Mouse (Mus musculus): ENCODE data around the gene Wwc2. TPM values are rescaled to one million over a fixed set of nuclear protein-coding genes. Genes with fewer than 3 reads are reported as not detected.

The Wwc2 gene
- polyA plus RNA-seq, 1 experiment from 2014 or later, result 10.1 TPM

DNA sequence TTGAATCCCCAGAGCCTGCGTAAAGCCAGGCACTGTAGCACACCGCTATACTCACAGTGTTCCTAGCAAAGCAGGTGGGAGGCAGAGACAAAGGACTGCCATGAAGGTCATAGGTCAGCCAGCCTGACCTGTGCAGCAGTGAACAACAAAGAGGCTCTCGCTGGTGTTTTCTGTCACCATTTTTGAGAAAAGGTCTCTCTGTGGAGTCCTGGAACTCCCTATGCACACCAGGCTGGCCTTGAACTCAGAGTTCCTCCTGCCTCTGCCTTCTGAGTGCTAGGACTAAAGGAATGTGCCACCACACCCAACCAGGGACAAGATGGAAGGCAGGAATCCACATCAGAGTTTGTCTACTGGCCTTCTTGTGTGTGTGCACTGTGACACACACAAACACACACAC lies 5.4 kb upstream of the Wwc2 start:
- Histone ChIP-seq H3K4me1 (ENCODE audit: control insufficient read depth, insufficient read depth, low read length) (no peaks in the 10 kb centered on the region; the same call in 1 of the 2 replicates), H3K9me3 (ENCODE audit: control insufficient read depth, low read length) (no peaks in the 10 kb centered on the region), H3K4me3 (ENCODE audit: low read depth, low read length) (no peak overlapping the region), H3K27ac (ENCODE audit: low read depth, low read length) (no peak overlapping the region), H3K4me2 (ENCODE audit: low read depth) (no peak overlapping the region), H3K36me3 (ENCODE audit: control insufficient read depth, insufficient read depth, low read length) (no peaks in the 10 kb centered on the region), H3K27me3 (ENCODE audit: control insufficient read depth, insufficient read depth, low read length) (no peaks in the 10 kb centered on the region), H3K9ac (ENCODE audit: low read length) (no peak overlapping the region)
- WGBS, result 93% methylated on average over 3 of the region's 3 CpGs
- DNase-seq (ENCODE audit: low spot score) (no peak), ATAC-seq (ENCODE audit: insufficient read depth, low FRiP score, low TSS enrichment) (no peak)

DNA sequence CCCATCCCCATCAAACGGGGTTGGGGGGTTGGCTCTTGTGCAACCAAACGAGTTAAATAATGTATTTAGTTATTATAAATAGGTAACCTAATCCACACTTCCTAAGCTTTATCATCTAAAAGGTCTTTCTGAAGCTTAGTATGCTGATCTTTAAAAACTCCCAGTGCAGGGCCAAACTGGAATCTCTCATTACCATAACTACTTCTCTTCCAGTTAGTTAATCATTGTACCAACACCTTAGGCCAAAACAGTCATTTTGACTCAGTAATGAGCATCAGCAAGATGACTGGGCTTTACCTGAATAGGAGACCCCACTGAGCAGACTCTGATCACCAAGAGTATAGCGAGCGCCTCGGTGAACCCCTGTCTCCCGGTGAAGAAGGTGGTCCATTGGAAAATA lies 4.7 kb upstream of the Wwc2 start:
- Histone ChIP-seq H3K4me3 (ENCODE audit: low read depth, low read length) (no peak overlapping the region), H3K4me2 (ENCODE audit: low read depth) (no peak overlapping the region), H3K36me3 (ENCODE audit: control insufficient read depth, insufficient read depth, low read length) (no peaks in the 10 kb centered on the region), H3K9ac (ENCODE audit: low read length) (no peak overlapping the region), H3K27me3 (ENCODE audit: control insufficient read depth, insufficient read depth, low read length) (no peaks in the 10 kb centered on the region), H3K27ac (ENCODE audit: low read depth, low read length) (no peak overlapping the region), H3K9me3 (ENCODE audit: control insufficient read depth, low read length) (no peaks in the 10 kb centered on the region), H3K4me1 (ENCODE audit: control insufficient read depth, insufficient read depth, low read length) (no peaks in the 10 kb centered on the region; the same call in 1 of the 2 replicates)
- no peak for DNase-seq (ENCODE audit: low spot score)
- 93% methylated on average over 6 of the region's 6 CpGs for WGBS
- no peak for ATAC-seq (ENCODE audit: insufficient read depth, low FRiP score, low TSS enrichment)

DNA sequence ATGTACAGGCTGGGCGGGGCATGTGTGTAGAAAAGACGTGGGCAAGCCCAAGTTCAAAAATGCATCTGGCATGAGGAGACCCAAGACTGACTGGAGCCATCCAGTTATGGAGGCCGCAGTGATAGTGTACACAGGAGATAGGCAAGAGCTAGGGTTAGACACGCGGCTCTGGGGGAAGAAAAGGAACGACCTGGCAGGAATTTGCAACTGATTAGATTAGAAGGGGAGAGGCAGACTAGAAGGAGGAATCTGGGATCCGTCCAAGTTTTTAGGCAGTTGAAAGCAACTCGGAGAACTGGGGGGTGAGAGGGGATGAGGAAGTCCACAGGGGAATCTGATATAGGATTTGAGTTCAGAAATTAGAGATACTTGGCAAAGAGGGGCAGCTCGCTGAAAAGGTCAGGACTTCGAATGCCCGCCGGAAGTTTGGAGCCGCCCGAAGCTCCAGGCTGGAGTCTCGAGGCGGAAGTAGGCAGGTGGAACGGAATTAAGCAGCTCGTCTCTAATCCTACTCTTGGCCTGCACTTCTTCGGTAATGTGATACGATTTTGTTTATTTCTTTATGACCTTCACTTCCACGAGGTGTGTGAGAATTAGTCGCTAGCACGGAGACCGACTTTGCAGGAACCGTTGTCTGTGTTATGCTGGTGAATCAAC lies 4.0 kb upstream of the Wwc2 start:
- no peaks in the 10 kb centered on the region for H3K9me3 ChIP-seq (ENCODE audit: control insufficient read depth, low read length)
- no peaks in the 10 kb centered on the region for H3K27me3 ChIP-seq (ENCODE audit: control insufficient read depth, insufficient read depth, low read length)
- no peaks in the 10 kb centered on the region for H3K36me3 ChIP-seq (ENCODE audit: control insufficient read depth, insufficient read depth, low read length)
- H3K9ac ChIP-seq (ENCODE audit: low read length), result no peak overlapping the region
- peaks cover under 1% of the 10 kb centered on the region; the same call in 1 of the 2 replicates for H3K4me1 ChIP-seq (ENCODE audit: control insufficient read depth, insufficient read depth, low read length)
- no peak overlapping the region for H3K4me3 ChIP-seq (ENCODE audit: low read depth, low read length)
- DNase-seq (ENCODE audit: low spot score) (no peak), ATAC-seq (ENCODE audit: insufficient read depth, low FRiP score, low TSS enrichment) (no peak)
- no peak overlapping the region for H3K27ac ChIP-seq (ENCODE audit: low read depth, low read length)
- 77% methylated on average over 25 of the region's 25 CpGs for WGBS
- no peak overlapping the region for H3K4me2 ChIP-seq (ENCODE audit: low read depth)

DNA sequence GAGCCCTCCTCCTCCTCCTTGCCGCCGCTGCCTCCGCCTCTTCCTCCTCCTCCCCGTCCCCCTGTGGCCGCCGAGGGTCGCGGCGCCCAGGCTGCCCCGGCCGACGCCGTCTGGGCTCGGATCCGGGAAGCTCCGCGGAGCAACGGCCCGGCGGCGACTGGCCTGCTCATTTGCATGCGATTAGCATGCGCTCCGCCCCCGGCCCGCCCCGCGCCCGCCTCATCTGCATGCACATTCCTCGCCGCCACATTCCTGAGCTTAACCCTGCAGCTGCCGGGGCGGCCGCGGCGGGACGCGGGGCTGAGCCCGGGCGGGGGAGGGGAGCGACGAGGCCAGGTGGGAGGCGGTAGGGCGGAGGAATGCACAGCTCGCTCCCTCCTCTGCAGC lies 345 bp downstream of the Wwc2 start:
- peak overlapping the region; percentile 92 for H3K9ac ChIP-seq (ENCODE audit: low read length)
- H3K9me3 ChIP-seq (ENCODE audit: control insufficient read depth, low read length), result no peaks in the 10 kb centered on the region
- H3K36me3 ChIP-seq (ENCODE audit: control insufficient read depth, insufficient read depth, low read length), result no peaks in the 10 kb centered on the region
- H3K4me2 ChIP-seq (ENCODE audit: low read depth), result peak overlapping the region; percentile 88
- ATAC-seq (ENCODE audit: insufficient read depth, low FRiP score, low TSS enrichment) (peak; percentile 96), DNase-seq (ENCODE audit: low spot score) (peak; percentile 97)
- H3K4me3 ChIP-seq (ENCODE audit: low read depth, low read length), result peak overlapping the region; percentile 83
- H3K27ac ChIP-seq (ENCODE audit: low read depth, low read length), result peak overlapping the region; percentile 84
- H3K27me3 ChIP-seq (ENCODE audit: control insufficient read depth, insufficient read depth, low read length), result no peaks in the 10 kb centered on the region
- 1% methylated on average over 30 of the region's 45 CpGs for WGBS
- H3K4me1 ChIP-seq (ENCODE audit: control insufficient read depth, insufficient read depth, low read length), result peaks cover 16% of the 10 kb centered on the region

DNA sequence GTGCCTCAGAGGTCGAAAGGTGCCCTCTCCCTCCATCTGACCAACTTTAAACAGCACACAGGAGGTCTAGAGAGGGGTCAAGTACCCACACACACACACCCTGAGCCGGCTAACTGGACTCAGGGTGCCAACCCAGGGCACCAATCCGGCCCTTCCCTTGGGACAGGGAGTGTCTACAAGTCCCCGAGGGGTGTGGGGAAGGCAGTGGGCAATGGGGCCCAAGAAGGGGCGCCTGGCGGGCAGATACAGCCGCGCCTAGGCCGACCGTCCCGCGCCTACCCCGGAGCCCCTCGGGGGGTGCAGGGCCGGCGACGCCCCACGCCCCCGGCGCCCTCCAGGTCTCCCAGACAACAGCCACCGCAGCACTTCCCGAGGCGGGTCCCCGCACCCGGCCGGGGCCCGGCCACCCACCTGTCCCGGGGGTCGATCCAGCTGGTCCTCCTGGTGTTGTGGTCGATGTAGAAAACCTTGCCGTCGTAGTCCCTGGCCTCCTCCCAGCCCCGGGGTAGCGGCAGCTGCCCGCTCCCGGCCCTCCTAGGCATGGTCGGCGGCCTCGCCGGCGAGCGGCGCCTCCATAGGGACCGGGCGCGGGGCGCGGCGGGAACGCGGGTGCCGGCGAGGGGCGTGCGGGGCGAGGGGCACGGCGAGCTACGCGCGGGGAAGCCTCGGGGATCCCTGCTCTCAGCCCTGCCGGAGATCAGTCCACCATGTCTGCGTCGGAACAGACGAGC lies 904 bp downstream of the Wwc2 start:
- peak; percentile 56 for DNase-seq (ENCODE audit: low spot score)

DNA sequence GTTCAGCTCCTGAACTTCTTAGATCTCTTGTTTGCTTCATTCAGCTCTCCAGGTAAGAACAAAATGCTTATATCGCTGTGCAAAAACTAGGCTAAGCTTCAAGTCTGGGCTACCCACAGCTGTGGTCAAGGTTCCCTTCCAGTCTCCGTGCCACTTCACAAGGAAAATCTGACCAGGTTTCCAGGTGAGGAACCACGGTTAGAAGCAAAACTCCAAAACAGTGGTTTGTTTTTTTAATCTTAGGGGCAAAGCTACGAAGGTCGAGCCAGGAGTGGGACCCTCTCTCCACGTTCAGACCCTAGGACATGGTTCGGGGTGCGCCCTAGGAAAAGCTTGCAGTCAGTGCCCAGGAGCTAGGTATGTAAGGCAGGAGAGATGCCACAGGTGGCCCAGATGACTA lies 1.5 kb downstream of the Wwc2 start:
- no peak for DNase-seq (ENCODE audit: low spot score)

More for the DNA sequence above, 904 bp downstream of the Wwc2 start:
- no peaks in the 10 kb centered on the region for H3K27me3 ChIP-seq (ENCODE audit: control insufficient read depth, insufficient read depth, low read length)
- no peaks in the 10 kb centered on the region for H3K36me3 ChIP-seq (ENCODE audit: control insufficient read depth, insufficient read depth, low read length)
- H3K9me3 ChIP-seq (ENCODE audit: control insufficient read depth, low read length), result no peaks in the 10 kb centered on the region
- H3K4me3 ChIP-seq (ENCODE audit: low read depth, low read length), result peak overlapping the region; percentile 83
- peak overlapping the region; percentile 92 for H3K9ac ChIP-seq (ENCODE audit: low read length)
- peaks cover 19% of the 10 kb centered on the region for H3K4me1 ChIP-seq (ENCODE audit: control insufficient read depth, insufficient read depth, low read length)
- peak overlapping the region; percentile 88 for H3K4me2 ChIP-seq (ENCODE audit: low read depth)
- peak; percentile 66 for ATAC-seq (ENCODE audit: insufficient read depth, low FRiP score, low TSS enrichment)
- peak overlapping the region; percentile 84 for H3K27ac ChIP-seq (ENCODE audit: low read depth, low read length)
- WGBS, result 1% methylated on average over 47 of the region's 66 CpGs

DNA sequence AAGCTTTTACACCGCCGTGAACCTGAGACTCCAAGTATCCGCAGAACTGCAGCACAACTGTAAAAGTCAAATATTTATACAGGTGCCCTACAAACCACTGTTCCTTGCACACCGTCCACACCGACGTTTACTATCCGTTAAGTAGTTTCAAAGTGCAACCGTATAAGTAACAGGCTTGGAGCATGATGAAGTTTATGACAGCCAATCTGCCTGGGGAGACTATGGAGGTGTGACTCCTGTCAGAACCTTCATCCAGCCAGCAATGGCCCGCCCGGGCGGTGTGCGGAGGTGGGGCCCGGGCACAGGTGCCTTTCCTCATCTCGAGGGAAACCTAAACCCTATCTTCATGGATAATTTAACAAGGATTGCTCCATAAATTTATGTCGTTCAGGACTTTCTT lies 2.6 kb downstream of the Wwc2 start:
- 66% methylated on average over 15 of the region's 15 CpGs for WGBS
- H3K4me1 ChIP-seq (ENCODE audit: control insufficient read depth, insufficient read depth, low read length), result peaks cover 19% of the 10 kb centered on the region
- no peak for DNase-seq (ENCODE audit: low spot score)
- H3K4me2 ChIP-seq (ENCODE audit: low read depth), result no peak overlapping the region
- H3K27me3 ChIP-seq (ENCODE audit: control insufficient read depth, insufficient read depth, low read length), result no peaks in the 10 kb centered on the region
- ATAC-seq (ENCODE audit: insufficient read depth, low FRiP score, low TSS enrichment), result no peak
- no peak overlapping the region for H3K9ac ChIP-seq (ENCODE audit: low read length)
- H3K27ac ChIP-seq (ENCODE audit: low read depth, low read length), result no peak overlapping the region
- H3K9me3 ChIP-seq (ENCODE audit: control insufficient read depth, low read length), result no peaks in the 10 kb centered on the region
- H3K36me3 ChIP-seq (ENCODE audit: control insufficient read depth, insufficient read depth, low read length), result no peaks in the 10 kb centered on the region
- H3K4me3 ChIP-seq (ENCODE audit: low read depth, low read length), result no peak overlapping the region

More for the DNA sequence above, 1.5 kb downstream of the Wwc2 start:
- peak overlapping the region; percentile 88 for H3K4me2 ChIP-seq (ENCODE audit: low read depth)
- H3K27me3 ChIP-seq (ENCODE audit: control insufficient read depth, insufficient read depth, low read length), result no peaks in the 10 kb centered on the region
- no peak overlapping the region for H3K27ac ChIP-seq (ENCODE audit: low read depth, low read length)
- no peaks in the 10 kb centered on the region for H3K9me3 ChIP-seq (ENCODE audit: control insufficient read depth, low read length)
- peak overlapping the region; percentile 92 for H3K9ac ChIP-seq (ENCODE audit: low read length)
- WGBS, result 17% methylated on average over 8 of the region's 8 CpGs
- no peaks in the 10 kb centered on the region for H3K36me3 ChIP-seq (ENCODE audit: control insufficient read depth, insufficient read depth, low read length)
- no peak for ATAC-seq (ENCODE audit: insufficient read depth, low FRiP score, low TSS enrichment)
- peak overlapping the region; percentile 83 for H3K4me3 ChIP-seq (ENCODE audit: low read depth, low read length)
- peaks cover 19% of the 10 kb centered on the region for H3K4me1 ChIP-seq (ENCODE audit: control insufficient read depth, insufficient read depth, low read length)

DNA sequence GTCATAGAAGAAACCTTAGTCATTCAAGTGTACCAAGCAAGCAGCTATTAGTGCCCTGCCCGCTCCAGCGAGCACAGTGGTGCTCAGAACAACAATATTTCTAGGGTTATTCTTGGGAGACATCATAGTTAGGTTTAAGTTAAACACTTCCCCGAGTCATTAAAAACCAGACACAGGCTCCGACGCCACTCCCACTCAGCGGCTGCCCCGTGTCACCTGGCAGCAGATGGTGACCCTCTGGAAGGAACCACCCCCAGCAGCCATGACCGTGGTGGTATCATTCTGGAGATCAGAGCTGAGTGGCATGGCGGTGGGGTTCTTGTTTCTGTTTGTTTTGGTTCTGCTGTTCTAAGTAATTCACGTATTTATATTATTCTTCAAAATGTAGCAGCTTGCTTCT lies 5.1 kb downstream of the Wwc2 start:
- 48% methylated on average over 10 of the region's 10 CpGs for WGBS
- Histone ChIP-seq H3K36me3 (ENCODE audit: control insufficient read depth, insufficient read depth, low read length) (no peaks in the 10 kb centered on the region), H3K4me2 (ENCODE audit: low read depth) (no peak overlapping the region), H3K4me3 (ENCODE audit: low read depth, low read length) (no peak overlapping the region), H3K4me1 (ENCODE audit: control insufficient read depth, insufficient read depth, low read length) (peaks cover 19% of the 10 kb centered on the region), H3K27me3 (ENCODE audit: control insufficient read depth, insufficient read depth, low read length) (no peaks in the 10 kb centered on the region), H3K9ac (ENCODE audit: low read length) (no peak overlapping the region), H3K9me3 (ENCODE audit: control insufficient read depth, low read length) (no peaks in the 10 kb centered on the region), H3K27ac (ENCODE audit: low read depth, low read length) (no peak overlapping the region)
- DNase-seq (ENCODE audit: low spot score) (no peak), ATAC-seq (ENCODE audit: insufficient read depth, low FRiP score, low TSS enrichment) (no peak)

DNA sequence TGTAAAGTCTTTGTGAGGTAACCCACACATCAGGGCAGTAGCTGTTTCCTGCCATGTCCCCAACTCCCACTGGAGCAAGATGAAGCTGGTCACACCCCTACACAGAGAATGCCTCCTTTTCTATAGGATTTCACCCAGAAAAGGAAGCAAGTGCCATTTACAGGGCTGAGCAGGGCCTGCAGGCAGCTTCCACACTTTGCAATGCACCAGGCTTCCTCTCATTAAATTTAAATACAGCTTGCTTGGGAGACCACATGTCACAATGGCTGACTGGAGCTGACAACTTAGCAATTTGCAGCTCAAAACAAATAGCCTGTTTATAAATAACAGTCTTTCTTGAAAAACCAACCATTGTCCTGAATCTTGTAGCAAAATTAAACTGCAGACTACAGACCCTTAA lies 5.5 kb downstream of the Wwc2 start:
- H3K9ac ChIP-seq (ENCODE audit: low read length), result no peak overlapping the region
- H3K4me2 ChIP-seq (ENCODE audit: low read depth), result no peak overlapping the region
- H3K4me1 ChIP-seq (ENCODE audit: control insufficient read depth, insufficient read depth, low read length), result peaks cover 19% of the 10 kb centered on the region
- no peaks in the 10 kb centered on the region for H3K36me3 ChIP-seq (ENCODE audit: control insufficient read depth, insufficient read depth, low read length)
- no peaks in the 10 kb centered on the region for H3K27me3 ChIP-seq (ENCODE audit: control insufficient read depth, insufficient read depth, low read length)
- no peaks in the 10 kb centered on the region for H3K9me3 ChIP-seq (ENCODE audit: control insufficient read depth, low read length)
- no peak overlapping the region for H3K4me3 ChIP-seq (ENCODE audit: low read depth, low read length)
- DNase-seq (ENCODE audit: low spot score), result no peak
- no peak for ATAC-seq (ENCODE audit: insufficient read depth, low FRiP score, low TSS enrichment)
- H3K27ac ChIP-seq (ENCODE audit: low read depth, low read length), result no peak overlapping the region
